Mouse (Mus musculus): ENCODE measurements at regions not wholly inside any gene's neighbourhood (a gene's known extent, or its start where the extent isn't known, plus 50 kb on each side); places are given as distances from the start of the nearest gene placed in this dataset.
"Not testable (repeated sequence)": the region's sequence is repeated elsewhere in the genome, so short reads cannot be mapped to it uniquely, and the experiment has no call there.

DNA sequence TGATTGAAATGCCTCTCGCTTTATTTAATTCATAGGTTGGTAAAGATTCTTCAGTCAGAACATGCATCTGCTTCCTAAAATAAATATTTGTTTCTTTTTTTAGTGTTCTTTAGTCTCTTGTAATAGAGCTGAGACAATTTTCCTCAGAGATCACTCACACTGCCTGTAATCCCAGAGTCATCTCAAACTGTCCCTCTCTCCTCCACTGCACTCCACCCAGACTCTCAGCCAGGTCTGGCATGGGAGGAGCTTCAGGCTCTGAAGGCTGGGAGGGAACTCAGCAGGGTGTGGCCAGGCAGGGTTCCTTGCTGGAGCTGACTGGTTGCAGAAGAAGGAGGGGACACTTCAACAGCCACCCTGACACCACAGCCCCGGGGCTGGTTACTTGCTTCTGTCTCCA is 841.2 kb upstream of the Olfr1507 start:
- DNase-seq (ENCODE audit: low spot score): not testable (repeated sequence)

DNA sequence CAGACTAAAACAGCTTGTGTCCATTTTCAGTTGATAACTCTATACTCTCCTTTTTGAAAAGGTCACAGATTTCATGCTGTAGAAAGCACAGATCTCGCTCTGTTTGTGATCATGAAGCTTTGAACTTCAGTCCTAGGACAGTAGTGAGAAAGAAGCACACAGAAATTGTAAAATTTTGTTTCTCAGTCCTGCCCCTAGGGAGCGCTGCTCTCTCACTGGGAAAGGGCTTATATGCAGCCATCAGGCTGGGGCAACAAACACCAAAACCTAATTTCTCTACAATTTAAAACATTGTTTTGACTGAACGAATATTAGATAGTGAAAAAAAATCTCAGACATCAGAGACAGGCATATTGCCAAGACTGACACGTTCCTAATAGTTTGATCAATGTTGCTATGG is 838.9 kb upstream of the Olfr1507 start:
- DNase-seq (ENCODE audit: low spot score): not testable (repeated sequence)

DNA sequence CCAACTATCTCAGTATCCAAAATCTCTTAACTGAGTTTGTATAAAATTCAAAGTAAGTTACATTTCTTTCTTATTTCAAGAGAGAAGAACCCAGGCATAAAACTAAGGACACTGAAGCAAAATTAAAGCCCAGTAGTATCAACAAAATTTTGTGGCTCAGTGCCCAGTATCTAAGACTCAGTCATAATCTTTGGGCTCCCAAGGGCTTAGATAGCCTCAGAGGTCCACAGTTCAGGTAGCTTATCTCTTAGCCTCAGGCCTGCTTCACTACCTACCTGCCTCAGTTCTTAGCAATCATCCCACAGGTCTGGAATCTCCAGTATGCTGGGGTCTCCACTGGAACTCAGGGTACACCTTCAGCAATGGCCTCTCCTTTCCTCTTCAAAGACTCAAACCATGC is 835.6 kb upstream of the Olfr1507 start:
- DNase-seq (ENCODE audit: low spot score): not testable (repeated sequence)

DNA sequence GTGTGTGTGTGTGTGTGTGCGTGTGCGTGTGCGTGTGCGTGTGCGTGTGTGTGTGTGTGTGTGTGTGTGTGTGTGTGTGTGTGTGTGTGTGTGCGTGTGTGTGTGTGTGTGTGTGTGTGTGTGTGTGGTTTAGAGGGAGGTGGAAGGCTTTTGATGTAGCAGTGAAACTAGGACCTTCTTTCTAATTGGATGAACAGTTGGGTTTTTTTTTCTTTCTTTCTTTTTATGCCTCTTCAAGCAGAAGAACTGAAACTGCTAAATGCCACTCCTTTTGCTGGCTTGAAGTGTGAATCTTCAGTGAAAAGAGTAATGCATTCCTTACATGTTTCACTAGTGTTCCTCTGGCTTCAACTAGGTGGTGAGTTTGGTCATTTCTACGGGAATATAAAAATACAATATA is 828.8 kb upstream of the Olfr1507 start:
- DNase-seq (ENCODE audit: low spot score): not testable (repeated sequence)

DNA sequence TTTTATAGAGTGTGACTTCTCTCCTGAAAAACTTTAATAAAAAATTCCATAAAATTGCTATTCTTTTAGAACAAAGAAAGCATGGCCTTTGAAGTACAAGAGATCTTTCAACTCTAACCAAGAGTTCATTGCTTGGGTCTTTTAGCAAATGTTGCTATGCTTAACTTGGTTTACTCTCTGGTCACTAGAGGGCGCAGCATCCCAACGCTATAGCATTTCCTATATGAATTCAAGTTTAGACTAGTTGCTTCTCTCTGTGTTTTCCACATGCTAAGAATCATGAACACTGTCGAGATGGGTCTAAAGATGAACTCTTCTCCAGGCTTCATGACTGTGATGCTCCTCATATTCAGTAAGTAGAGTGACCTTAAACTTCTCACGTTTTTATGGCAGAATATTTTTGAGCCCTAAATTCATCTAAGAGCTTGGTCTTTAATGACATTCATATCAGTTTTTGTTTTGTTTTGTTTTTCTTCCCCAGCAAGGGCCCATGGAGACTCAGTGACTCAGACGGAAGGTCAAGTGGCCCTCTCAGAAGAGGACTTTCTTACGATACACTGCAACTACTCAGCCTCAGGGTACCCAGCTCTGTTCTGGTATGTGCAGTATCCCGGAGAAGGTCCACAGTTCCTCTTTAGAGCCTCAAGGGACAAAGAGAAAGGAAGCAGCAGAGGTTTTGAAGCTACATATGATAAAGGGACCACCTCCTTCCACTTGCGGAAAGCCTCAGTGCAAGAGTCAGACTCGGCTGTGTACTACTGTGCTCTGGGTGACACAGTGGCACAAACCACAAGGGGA is 823.2 kb upstream of the Olfr1507 start:
- not testable (repeated sequence) for DNase-seq (ENCODE audit: low spot score)

DNA sequence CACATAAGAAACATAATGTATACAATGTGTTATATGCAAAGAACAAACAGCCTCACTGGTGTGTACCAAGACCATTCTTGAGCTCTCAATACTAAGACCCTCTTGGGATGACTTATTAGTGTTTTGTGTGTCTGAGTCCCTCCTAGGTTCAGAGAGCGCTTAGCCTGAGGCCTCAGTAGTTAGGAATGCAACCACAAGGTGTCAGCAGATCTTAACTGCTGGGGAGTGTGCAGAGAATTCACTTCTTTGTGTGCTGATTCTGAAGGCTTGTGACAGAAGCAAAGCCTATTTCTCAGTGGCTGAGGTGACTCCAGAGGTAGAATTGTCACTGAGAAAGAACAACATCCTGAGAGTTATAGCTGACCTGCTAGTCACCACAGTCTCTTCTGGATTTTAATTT is 816.9 kb upstream of the Olfr1507 start:
- DNase-seq (ENCODE audit: low spot score): not testable (repeated sequence)

DNA sequence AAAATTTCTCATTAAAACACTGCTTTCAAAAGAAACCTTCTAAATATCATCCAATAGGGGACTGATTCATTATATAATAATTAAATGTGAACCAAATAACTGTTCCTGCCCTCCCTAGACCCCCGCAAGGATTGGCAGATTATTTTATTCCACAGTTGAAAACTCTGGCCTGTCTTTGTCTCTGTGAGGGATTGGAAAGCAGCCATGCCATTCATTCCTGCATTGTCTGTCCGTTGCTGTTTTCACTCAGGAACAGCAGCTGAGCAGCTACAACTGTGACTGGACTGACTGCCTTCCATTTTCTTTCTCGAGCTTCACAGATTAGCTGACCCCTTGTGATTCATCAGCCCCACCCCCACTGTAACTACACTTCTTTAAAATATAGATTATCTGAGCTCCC is 807.6 kb upstream of the Olfr1507 start:
- not testable (repeated sequence) for DNase-seq (ENCODE audit: low spot score)

DNA sequence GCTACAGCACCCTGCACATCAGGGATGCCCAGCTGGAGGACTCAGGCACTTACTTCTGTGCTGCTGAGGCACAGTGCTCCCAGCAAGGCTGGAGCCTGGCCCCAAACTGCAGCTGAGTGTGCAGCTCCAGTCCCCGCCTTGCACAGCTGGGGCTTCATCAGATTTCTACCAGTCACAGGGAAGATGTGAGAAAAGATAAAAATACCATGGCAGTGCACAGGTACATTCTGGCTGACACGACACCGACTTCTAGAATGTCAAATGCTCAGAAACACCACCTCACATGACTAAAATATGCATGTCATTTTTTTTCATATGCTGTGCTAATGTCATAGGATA is 806.9 kb upstream of the Olfr1507 start:
- DNase-seq (ENCODE audit: low spot score): not testable (repeated sequence)

DNA sequence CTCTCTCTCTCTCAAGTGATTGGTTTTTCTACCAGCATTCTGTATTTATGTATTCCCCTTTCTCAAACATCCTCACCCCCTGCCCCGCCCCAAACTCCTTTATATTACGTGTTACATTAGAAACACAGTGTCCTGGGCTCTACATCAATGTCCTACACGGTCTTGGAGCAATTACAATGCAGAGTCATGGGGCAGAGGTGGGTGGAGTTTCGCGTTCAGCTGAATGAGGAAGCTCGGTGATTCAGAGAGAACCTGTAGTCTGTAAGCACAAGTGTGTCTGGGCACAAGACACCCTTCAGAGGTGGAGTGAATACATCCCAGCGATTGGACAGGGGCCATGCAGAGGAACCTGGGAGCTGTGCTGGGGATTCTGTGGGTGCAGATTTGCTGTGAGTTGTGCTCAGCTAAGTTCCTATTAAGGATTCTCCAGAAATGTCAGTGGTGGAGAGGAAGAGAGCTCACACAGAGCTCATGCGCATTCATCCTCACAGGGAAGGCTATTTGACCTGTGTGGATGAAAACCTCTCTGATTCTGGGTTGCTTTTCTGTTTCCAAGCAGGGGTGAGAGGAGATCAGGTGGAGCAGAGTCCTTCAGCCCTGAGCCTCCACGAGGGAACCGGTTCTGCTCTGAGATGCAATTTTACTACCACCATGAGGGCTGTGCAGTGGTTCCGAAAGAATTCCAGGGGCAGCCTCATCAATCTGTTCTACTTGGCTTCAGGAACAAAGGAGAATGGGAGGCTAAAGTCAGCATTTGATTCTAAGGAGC is 806.4 kb upstream of the Olfr1507 start:
- DNase-seq (ENCODE audit: low spot score): not testable (repeated sequence)

DNA sequence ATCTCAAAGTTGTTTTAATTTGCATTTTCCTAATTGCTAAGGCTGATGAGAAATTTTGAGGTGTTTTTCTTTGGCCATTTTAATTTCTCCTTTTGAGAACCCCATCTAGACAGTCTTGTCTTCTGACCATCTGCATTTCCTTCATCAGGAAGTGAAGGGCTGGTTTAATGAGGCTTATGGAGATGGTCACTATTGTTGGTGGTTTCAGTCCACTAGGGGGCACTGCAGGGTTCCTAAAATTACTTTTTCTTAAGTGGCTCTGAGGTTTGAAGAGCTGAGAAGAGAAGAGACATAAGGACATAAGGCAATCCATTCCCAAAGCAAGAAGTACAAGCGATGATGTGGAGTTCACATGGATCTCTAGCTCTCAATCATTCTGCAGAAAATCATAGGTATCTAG is 805.6 kb upstream of the Olfr1507 start:
- not testable (repeated sequence) for DNase-seq (ENCODE audit: low spot score)

DNA sequence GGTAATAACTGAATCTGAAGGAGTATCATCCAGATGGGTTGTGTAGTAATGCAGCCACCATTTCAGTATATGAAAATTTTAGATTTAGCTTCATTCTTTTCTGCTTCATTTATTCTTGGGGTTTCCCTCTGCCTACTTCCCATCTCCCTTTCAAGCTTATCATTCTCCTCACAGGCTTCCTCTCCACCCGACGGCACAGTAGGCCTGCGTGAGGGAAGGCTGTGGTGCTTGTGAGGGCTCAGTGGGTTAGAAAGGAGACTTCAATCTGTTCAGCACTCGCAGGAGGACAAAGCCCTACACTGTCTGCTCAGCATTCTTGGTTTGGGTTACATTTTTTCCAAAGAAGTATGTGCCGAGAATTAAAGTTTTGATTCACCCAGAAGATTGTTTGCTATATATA is 804.2 kb upstream of the Olfr1507 start:
- DNase-seq (ENCODE audit: low spot score): not testable (repeated sequence)

DNA sequence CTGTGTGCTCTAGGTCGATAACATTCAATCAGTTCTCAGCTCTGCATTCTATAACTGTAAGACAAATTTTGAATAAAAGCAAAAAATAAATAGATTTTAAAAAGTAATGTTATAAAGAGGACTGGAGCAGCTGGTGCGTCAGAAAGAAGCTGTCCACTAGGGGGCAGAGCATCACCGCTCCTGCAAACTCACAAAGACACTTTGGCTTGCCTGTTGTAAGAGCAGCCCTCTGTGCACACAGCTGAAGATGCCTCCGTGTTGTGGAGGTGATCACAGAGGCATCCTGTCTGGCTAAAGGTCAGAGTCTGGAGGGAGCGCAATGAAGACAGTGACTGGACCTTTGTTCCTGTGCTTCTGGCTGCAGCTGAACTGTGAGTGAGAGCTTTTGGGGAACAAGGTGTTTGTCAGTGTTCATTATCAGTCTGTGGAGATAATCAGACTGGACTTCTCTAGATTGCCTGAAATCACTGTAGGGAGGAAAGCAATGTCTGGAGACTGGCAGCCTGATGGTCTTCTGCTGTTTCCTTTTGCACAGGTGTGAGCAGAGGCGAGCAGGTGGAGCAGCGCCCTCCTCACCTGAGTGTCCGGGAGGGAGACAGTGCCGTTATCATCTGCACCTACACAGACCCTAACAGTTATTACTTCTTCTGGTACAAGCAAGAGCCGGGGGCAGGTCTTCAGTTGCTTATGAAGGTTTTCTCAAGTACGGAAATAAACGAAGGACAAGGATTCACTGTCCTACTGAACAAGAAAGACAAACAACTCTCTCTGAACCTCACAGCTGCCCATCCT is 788.0 kb upstream of the Olfr1507 start:
- DNase-seq (ENCODE audit: low spot score): not testable (repeated sequence)

DNA sequence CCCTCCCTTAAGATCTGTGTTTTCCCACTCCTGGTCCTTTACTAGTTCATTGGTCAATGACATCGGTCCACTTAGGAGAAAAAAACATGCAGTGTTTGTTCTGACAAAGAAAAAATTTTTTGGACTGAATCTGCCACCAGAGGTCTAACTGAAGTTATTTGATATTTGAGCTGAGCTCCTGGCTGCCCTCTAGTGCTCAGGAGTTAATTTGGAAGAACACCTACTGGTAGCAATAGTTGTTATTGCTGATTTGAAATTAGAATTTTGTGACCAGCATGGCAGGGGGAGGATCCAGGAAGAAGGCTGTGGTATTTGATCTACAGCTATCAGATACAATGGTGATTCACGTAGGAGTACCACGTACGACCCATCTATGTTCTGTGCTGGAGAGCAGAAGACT is 777.7 kb upstream of the Olfr1507 start:
- DNase-seq (ENCODE audit: low spot score): not testable (repeated sequence)

DNA sequence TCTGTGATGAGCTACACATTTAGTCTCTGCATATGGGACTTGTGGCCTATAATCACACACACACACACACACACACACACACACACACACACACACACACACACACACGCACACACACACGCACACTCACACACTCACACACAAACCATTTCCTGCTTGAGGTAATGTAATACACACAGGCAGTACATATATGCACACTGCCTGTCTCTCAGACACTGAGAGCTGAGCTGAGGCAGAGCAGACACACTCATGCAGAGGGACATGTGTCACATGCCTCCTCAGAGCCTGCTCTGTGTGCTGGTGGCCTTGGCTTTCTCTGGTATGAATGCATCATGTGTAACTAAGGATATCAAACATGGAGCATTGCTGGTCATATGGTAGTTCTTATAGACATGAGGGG is 772.1 kb upstream of the Olfr1507 start:
- DNase-seq (ENCODE audit: low spot score): not testable (repeated sequence)

DNA sequence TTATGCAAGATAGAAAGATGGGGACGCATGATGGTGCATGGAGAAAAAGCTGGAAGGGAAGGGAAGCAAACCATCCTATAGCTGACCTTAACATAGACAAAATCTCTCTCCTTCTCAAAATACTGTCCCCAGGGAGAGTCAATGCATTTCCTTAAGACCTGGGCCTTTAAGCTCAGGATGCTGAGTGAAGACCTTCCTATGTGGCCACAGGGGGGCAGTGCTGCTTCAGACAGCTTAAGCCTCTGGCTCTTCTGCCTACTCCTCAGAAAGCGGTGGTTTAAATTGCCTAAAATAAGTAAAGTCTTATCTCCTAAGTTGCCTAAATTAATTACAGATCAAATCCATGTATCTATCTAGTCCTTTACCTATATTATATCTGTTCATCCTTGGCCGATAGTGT is 760.4 kb upstream of the Olfr1507 start:
- not testable (repeated sequence) for DNase-seq (ENCODE audit: low spot score)

DNA sequence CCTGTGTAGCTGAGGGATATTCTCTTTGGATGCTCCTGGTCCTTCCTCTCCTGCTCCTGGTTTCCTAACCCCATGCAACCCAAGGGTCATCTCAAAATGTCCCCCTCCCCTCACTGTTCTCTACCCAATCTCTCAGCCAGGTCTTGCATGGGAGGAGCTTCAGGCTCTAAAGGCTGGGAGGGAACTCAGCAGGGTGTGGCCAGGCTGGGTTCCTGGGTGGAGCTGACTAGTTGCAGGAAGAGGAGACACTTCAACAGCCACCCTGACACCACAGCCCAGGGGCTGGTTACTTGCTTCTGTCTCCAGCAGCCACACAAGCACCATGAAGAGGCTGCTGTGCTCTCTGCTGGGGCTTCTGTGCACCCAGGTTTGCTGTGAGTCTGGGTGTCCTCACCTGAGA is 757.9 kb upstream of the Olfr1507 start:
- DNase-seq (ENCODE audit: low spot score): not testable (repeated sequence)

DNA sequence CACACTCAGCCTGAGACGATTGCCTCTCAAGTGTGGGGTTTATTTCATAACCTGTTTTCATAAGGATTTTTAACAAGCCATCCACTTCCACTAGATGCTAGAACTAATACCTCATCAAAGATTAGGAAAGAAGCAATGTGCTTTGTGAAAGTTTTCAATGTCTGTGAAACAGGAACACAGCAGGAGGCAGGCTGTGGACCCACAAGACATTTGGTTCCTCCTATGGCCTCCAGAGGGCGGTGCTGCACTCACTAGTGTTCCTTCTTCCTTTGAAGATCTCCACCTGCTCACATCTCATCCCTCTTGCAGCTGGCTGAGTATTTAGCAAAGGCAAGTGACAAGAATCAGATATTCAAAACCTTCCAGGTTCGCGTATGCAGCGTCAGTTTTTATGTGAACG is 735.6 kb upstream of the Olfr1507 start:
- DNase-seq (ENCODE audit: low spot score): not testable (repeated sequence)

DNA sequence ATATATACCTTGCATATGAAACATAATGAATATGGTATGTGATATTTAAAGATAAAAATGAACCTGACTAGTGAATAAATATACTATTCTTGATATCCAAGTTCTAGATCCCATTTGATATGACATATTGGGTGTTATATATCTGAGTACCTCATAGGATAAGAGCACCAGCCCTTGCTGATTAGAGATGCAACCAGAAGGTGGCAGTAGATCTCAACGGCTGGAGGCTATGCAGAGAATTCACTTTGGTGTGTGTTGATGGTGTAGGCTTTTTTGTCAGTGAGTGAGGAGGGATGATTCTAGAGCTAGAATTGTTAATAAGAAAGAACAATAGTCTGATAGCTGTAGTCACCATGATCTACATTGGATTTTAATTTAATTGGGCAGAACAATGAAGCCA is 729.2 kb upstream of the Olfr1507 start:
- not testable (repeated sequence) for DNase-seq (ENCODE audit: low spot score)

DNA sequence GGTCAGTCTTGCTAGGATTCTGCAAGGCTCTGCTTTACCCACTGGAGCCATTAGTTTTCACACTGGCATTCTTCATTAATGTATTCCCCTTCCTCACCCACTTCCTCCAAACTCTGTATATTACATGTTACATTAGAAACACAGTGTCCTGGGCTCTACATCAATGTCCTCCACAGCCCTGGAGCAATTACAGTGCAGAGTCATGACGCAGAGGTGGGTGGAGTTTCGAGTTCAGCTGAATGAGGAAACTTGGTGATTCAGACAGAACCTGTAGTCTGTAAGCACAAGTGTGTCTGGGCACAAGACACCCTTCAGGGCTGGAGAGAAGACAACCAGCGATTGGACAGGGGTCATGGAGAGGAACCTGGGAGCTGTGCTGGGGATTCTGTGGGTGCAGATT is 715.0 kb upstream of the Olfr1507 start:
- DNase-seq (ENCODE audit: low spot score): not testable (repeated sequence)

DNA sequence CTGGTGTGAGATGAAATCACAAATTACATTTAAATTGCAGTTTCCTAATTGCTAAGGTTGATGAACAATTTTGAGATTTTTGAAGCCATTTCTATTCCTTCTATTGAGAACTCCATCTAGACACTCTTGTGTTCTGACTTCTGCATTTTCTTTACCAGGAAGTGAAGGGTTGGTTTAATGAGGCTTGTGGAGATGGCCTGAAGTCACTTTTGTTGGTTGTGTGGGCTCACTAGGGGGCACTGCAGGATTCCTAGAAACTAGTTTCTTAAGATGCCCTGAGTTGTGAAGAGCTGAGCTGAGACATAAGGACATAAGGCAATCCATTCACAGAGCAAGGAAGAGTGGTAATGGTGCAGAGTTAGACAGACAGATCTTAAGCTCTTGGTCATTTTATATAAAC is 713.7 kb upstream of the Olfr1507 start:
- DNase-seq (ENCODE audit: low spot score): not testable (repeated sequence)

DNA sequence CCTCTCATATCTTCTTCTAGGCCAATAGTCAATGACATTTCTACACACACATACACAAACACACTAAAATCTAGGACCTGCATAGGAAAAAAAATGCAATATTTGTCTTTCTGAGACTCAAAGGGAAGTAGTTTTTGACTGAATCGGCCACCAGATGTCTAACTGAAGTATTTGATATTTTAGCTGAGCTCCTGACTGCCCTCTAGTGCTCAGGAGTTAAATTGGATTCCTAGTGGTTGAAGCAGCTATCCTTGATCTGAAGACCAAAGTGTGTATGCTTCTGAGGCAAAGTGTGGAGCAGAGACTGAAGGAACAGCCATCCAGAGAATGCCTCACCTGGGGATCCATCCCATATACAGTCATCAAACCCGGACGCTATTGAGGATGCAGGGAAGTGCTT is 695.4 kb upstream of the Olfr1507 start:
- not testable (repeated sequence) for DNase-seq (ENCODE audit: low spot score)

DNA sequence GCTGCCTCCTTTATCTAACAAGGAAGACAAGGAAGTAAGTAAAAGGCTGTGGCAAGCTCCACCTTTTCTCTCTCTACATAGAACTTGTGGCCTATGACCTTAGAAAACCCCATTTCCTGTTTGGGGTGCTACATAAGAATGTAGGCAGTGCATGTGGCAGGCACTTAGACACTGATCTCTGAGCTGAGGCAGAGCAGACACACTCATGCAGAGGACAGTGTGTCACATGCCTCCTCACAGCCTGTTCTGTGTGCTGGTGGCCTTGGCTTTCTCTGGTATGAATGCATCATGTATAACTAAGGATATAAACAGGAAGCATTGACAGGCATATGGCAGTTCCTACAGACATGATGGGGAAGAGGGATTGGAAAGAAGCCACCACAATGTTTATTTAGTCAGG is 678.5 kb upstream of the Olfr1507 start:
- DNase-seq (ENCODE audit: low spot score): not testable (repeated sequence)

Measured in thymus, postnatal 0 days (tissue).